Mouse (Mus musculus) embryo, embryonic 9.5 days (tissue): ENCODE data around the gene Slc39a11.
"Not testable (repeated sequence)": the region's sequence is repeated elsewhere in the genome, so short reads cannot be mapped to it uniquely, and the experiment has no call there.

Experiments
- DNase-seq: peaks from one replicate; pipeline ENCODE4 v3.0.0-alpha.2; 2017; ENCODE audit errors: extremely low spot score

The Slc39a11 gene

DNA sequence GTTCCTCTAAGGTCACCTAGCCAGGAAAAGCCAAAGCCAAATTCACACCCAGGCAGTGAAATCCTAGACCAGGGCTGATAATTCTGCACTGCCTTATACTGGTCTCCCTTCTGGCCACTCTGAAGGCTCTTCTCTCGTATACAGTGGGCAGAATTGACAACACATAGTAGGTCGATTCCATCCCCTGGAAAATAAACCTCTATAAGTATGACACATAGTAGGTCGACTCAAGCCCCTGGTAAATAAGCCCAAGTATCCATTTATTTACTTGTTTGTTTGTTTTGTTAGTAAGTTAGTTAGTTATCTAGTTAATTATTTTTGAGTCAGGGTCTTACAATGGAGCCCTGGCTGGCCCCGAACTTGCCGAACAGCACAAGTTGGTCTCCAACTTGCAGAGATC is 54.7 kb downstream of the Slc39a11 start:
- no peak for DNase-seq

DNA sequence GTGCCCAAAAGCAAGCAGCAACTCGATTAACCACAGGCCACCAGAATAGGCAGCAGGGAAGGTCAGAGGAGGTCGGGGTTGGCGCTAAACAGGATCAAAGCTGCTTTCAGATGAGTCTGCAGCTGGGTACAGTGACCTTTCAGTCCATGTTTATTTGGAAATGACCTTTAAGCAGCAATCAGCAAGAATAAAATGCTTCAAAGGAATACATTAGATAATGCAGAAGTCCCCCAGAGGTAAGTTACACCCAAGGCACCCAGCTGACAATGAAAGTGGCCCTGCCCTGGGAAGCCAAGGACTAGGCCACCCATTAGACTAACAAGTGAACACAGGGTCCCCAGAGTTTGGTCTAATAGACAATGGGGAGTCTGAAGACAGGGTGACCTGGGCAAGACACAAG is 60.9 kb downstream of the Slc39a11 start:
- no peak for DNase-seq

- no peak for DNase-seq
Measured at GRCm38 (mm10) chr11:113586423-113586822, 63.5 kb downstream of the Slc39a11 start.

DNA sequence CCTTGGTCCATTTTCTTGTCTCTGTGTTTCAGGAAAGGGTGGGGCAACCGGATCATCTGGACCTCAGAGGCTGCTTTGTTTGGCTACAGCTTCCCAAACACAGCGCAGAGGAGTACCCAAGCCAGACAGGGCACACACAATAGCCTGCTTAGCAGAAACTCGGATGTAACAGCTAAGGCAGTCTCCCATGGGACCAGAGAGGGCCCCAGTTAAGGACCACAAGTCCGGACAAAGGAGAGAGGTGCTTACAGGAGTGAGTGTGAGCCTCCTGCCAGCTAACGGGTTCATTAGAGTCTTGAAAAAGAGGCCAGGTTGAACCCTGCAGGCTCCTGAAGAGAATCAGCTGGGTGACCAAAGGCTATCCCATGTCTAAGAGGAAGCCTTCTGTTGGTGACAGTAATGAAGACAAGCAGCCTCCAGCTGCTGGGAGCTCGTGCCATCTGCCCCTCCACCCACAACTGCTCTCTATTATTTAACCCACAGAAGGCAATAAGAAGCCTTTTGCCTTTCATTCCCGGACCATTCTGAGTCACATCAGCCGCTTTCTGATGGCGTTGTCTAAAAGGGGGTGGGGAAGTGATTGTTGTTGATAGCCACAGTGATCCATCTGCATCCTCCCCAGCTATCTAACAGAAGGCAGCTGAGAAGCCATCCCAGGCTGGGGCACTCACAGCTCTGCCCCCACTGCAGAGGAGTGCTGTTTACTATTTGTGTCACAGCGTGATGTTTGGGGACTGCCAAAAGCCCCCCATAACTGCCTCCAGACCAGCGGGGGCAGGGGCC is 65.8 kb downstream of the Slc39a11 start:
- DNase-seq = no peak

DNA sequence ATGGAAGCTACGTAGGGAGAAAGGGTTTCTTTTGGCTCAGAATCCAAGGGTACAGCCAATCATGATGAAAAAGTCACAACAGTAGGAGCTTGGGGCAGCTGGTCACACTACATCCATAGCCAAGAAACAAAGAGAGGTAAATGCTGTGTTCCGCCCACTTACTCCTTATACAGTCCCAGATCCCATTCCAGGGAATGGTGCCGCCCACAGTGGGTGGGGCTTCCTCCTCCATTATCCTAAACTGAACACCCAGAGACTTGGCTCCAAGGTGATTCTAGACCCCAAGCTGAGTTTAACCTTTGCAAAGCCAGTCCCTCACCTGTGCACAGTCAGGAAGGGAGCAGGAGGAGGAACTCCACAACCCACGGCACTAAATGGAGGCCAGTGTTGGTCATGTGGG is 72.7 kb downstream of the Slc39a11 start:
- no peak for DNase-seq

- no peak for DNase-seq
Measured at GRCm38 (mm10) chr11:113572641-113573040, 77.2 kb downstream of the Slc39a11 start.

- DNase-seq = no peak
Measured at GRCm38 (mm10) chr11:113571616-113572015, 78.3 kb downstream of the Slc39a11 start.

GRCm38 (mm10) chr11:113568999-113569398 is 80.9 kb downstream of the Slc39a11 start:
- DNase-seq = no peak

DNA sequence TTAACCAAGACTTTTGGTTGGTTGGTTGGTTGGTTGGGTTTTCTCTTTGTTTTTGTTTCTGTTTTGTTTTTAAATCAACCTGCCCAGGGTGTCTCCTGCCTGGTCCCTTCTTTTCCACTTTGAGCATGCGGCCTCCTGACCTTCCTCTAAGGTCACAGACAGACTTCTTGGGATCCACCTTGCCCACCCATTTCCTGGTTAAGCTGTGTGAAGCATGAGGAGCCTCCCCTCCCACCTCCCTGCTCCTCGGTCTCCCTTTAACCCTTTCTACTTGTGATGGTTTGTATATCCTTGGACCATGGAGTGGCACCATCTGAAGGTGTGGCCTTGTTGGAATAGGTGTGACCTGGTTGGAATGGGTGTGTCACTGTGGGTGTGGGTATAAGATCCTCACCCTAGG is 82.0 kb downstream of the Slc39a11 start:
- DNase-seq = not testable (repeated sequence)

DNA sequence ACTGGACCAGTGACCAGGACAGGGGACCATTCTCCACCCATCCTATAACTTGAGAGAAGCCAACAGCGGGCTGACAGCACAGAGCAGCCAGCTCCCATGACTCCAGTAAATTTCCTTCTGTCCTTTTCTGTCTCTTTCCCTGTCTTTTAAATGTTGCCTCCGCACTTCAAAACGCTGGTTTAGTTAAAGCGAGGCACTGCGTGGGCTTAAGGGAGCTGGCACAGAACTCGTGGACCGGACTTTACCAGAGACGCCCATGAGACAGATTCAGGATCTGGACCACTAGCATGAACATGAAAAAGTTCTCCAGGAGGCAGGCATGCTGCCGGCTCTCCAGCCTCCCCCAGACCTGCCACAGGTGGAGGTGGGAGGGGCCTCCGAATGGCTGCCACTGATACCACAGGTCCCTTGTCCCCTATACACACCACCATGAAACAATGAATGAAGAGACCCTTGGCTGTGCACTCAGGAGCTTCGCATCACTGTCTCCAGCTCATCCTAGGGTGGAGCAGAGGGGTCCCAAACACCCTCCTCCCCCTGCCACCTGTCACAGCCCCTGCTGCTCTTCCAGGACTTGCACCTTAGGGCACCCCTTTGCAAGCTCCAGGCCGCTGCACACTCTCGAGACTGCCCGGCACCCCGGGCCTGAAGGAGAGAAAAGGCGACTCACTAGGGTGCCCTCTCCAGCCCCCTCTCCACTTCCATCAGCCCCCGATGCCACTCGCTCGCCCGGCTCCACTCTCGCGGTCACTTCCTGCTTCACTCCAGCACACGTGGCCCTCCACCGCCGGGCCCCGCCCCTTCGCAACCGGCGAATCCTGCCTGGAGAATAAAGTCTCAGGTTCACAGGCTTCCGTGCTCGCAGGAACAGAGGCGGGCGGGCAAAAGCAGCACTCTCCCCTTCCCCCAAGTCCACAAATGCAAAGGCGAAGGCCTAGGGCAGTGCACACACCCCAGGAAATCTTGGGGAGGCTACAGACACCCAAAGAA is 84.6 kb downstream of the Slc39a11 start:
- peak; percentile 88 for DNase-seq

- DNase-seq = no peak
Measured at GRCm38 (mm10) chr11:113562326-113562725, 87.6 kb downstream of the Slc39a11 start.

GRCm38 (mm10) chr11:113560150-113560549 is 89.7 kb downstream of the Slc39a11 start:
- DNase-seq = no peak

- DNase-seq = no peak
Measured at GRCm38 (mm10) chr11:113558505-113558904, 91.4 kb downstream of the Slc39a11 start.

DNA sequence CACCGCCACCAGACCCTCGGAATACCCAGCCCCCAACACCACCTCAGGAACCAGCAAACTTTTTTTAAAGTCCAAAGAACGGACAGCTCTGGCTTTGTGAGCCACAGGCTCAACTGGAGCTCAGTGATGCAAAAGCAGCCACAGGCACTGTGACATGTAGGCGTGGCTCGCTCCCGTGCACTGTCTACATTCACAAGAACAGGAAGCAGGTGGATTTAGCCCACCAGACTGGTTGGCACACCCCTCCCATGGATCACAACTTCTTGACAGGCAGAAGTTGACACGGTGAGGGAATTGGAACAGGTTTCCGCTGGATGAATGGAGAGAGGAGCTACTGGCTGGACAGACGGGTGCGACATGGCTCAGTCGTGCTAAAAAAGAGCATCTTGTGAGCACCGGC is 93.7 kb downstream of the Slc39a11 start:
- no peak for DNase-seq

DNA sequence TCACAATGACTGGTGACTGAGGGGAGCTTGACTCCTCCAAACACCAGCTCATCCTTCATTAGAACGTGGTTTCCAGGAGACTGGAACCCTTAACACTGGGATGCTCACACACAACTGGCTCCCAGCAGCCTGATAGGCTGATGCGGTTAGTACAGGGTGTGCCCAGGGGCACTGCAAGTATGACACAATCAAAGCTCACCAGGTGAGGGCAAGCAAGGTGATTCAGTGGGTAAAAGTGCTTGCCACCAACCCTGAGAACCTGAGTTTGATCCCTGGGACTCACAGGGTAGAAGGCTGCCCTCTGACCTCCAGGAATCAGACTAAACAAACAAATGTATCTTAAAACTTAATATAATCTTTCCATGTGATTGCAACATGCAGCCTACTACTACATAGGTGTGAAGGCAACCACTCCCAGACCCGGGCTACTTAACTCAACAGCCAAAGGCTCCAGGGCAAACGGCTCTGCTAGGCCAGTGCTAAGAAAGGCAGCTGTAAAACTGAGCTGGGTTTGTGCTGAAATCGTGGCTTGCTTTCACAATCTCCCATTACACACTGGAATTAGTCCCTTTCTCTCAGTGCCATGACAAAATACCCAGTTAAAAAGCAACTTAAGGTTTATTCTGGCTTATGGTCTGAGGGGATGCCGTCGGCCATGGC is 95.0 kb downstream of the Slc39a11 start:
- no peak for DNase-seq

- DNase-seq = no peak
Measured at GRCm38 (mm10) chr11:113554194-113554593, 95.7 kb downstream of the Slc39a11 start.

GRCm38 (mm10) chr11:113553605-113554004 is 96.3 kb downstream of the Slc39a11 start:
- DNase-seq = no peak

GRCm38 (mm10) chr11:113552539-113552938 is 97.3 kb downstream of the Slc39a11 start:
- DNase-seq = no peak

GRCm38 (mm10) chr11:113546217-113546877 is 103.5 kb downstream of the Slc39a11 start:
- DNase-seq = no peak

- DNase-seq = no peak
Measured at GRCm38 (mm10) chr11:113544017-113544640, 105.8 kb downstream of the Slc39a11 start.

DNA sequence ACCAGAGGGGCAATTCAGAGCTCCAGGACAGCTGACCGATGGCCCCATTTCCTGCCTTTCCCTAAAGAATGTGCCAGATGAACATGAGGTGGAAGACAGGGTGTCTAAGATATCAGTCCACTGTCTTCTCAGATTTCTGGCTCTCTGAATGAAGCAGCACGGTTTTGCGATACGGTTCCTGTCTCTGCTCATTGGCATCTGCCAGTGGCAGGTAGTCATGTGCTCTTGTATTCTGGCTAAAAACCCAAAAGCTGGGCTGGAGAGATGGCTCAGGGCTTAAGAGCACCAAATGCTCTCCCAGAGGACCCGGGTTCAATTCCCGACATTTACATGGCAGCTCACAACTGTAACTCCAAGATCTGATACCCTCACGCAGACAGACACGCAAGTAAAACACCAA is 108.8 kb downstream of the Slc39a11 start:
- no peak for DNase-seq
